Mouse (Mus musculus) embryonic fibroblast, embryonic 13.5 days (primary cell): ENCODE results near the gene Sec14l2.

Source experiments
- CTCF ChIP-seq: IDR thresholded peaks from 2 replicates; pipeline ENCODE4 v1.5.1; 2011; ENCODE audit warnings: mild to moderate bottlenecking, control low read depth, low read length, moderate library complexity, borderline replicate concordance; ENCODE audit not compliant: insufficient read depth
- POLR2A ChIP-seq: IDR thresholded peaks from 2 replicates; pipeline ENCODE4 v1.6.1; 2011; ENCODE audit warnings: low read depth, mild to moderate bottlenecking, control low read depth, low read length, moderate library complexity

DNA sequence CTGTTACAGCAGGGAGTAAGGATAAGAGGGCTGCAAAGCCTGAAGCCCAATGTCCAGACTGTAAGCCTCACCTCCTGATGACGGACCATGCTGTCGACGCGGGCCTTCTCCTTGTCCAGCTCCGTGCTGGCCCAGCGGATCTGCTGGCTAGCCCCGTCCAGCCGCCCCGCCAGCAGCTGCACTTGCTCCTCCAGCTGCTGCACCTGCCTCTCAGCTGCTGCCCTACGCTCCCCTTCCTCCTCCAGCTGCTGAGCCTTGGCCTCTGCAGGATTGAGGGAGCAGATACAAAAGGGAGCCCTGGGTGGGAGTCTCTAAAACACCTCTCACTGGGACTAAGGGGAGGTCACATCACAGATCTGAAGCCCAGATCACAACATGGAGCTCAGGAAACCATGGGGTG, 23.9 kb upstream of the Sec14l2 start:
- TF ChIP-seq CTCF = no peak
- no peak for TF ChIP-seq POLR2A
